Mouse (Mus musculus) stomach, embryonic 14.5 days (tissue): ENCODE data around the gene Tmem150b. TPM values are rescaled to one million over a fixed set of nuclear protein-coding genes. Genes with fewer than 3 reads are reported as not detected.

Experiments used
- ATAC-seq: fragments of 200-750 bp; cut with Nextera tagmentation; 2 replicates; pipeline ENCODE4 v1.8.0; 2017; ENCODE audit warnings: low read depth, moderate TSS enrichment; ENCODE audit not compliant: insufficient number of reproducible peaks, insufficient read depth, low FRiP score
- H3K27ac ChIP-seq: fragments of 300-500 bp; sonication (generic); 2 replicates; pipeline ENCODE4 v1.5.1; 2014; ENCODE audit warnings: mild to moderate bottlenecking, low read length, moderate library complexity, mixed read lengths
- H3K27me3 ChIP-seq: fragments of 300-500 bp; sonication (generic); 2 replicates; pipeline ENCODE4 v1.6.1; 2014; ENCODE audit warnings: low read length, control low read depth, mixed read lengths; ENCODE audit not compliant: control insufficient read depth, insufficient read depth
- H3K36me3 ChIP-seq: fragments of 300-500 bp; sonication (generic); 2 replicates; pipeline ENCODE4 v1.6.1; 2014; ENCODE audit warnings: mild to moderate bottlenecking, control low read depth, low read length, moderate library complexity, mixed read lengths; ENCODE audit not compliant: control insufficient read depth, insufficient read depth
- H3K4me1 ChIP-seq: fragments of 300-500 bp; sonication (generic); 2 replicates; pipeline ENCODE4 v1.6.1; 2014; ENCODE audit warnings: low read length, control low read depth, mixed read lengths; ENCODE audit not compliant: control insufficient read depth, insufficient read depth
- H3K4me2 ChIP-seq: fragments of 300-500 bp; sonication (generic); replicated peaks from 2 replicates; pipeline ENCODE4 v1.6.1; 2014; ENCODE audit warnings: low read depth, low read length, control low read depth
- H3K4me3 ChIP-seq: fragments of 300-500 bp; sonication (generic); 2 replicates; pipeline ENCODE4 v1.5.1; 2014; ENCODE audit warnings: low read depth, low read length, control low read depth
- H3K9ac ChIP-seq: fragments of 300-500 bp; sonication (generic); replicated peaks from 2 replicates; pipeline ENCODE4 v1.6.1; 2014; ENCODE audit warnings: low read depth, mild to moderate bottlenecking, control low read depth, low read length, moderate library complexity, mixed read lengths
- H3K9me3 ChIP-seq: fragments of 300-500 bp; sonication (generic); 2 replicates; pipeline ENCODE4 v1.6.1; 2016; ENCODE audit warnings: low read depth, low read length, control low read depth; ENCODE audit not compliant: control insufficient read depth
- WGBS: fragments of 180-500 bp; shearing (Covaris S2); extraction: QIAGEN DNeasy Blood & Tissue Kit; methylation state at CpG from one replicate; pipeline ENCODE4 v1.1.7; 2014; 5-methylcytosine and 5-hydroxymethylcytosine counted together
- polyA plus RNA-seq: library from polyadenylated mRNA; unstranded; fragments of >200 nt; fragmentation: Nextera tagmentation; extraction: Ambion mirVana; gene quantifications from 2 replicates; pipeline ENCODE4 v1.2.1, GENCODE M21; 2014

Gene Tmem150b
- polyA plus RNA-seq, 1 experiment from 2014 or later: 0.36 TPM

DNA sequence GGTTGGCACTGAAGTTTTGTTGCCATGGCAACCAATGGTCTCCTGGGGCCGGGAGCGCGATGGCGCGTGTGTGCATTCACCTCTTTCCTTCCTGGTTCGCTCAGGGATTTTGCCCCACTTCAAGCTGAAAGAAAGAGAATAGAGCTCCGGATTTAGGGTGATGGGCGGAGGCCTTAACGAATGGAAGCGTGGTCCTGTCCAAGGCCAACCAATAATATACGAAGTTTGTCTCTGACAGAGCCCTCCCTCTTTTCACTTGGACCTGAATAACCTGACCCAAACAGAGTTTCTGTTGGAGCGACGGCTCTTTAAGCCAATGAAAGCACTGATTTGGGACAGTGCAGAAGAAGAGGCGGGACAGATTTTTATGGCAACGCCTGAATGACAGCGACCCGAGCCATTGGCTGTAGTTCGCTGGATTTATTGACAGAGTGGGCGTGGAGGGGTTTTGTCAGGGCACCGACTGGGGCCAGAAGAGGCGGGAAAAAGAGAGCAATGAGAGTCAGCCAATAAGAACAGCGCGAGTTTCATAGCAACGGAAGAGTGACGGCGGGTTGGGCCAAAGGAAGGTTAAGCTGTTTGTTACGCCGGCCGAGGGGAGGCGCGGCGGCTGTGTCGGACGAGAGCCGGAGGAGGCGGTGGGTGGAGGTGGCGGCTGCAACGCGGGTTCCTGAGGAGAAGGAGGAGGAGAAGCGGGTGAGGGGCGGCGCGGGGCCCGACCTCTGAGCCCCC lies 14.7 kb upstream of the Tmem150b start, which contains the start of gene Kmt5c:
Kmt5c (plus strand) TSS at position 572 of the 732 bp plus-strand sequence.
- under 1% methylated on average over 36 of the region's 44 CpGs for WGBS
- peak within 1 kb of the TSS; percentile 64 for H3K4me3 ChIP-seq
- peak; percentile 96 for ATAC-seq
- no peaks in the 10 kb centered on the region for H3K27me3 ChIP-seq
- peak within 1 kb of the TSS; percentile 62 for H3K4me2 ChIP-seq
- H3K9ac ChIP-seq: peak within 1 kb of the TSS; percentile 73
- peak within 1 kb of the TSS; percentile 90 for H3K27ac ChIP-seq
- H3K4me1 ChIP-seq: peaks cover 20% of the 10 kb centered on the region
- H3K36me3 ChIP-seq: peaks cover 8% of the 10 kb centered on the region
- H3K9me3 ChIP-seq: no peaks in the 10 kb centered on the region

DNA sequence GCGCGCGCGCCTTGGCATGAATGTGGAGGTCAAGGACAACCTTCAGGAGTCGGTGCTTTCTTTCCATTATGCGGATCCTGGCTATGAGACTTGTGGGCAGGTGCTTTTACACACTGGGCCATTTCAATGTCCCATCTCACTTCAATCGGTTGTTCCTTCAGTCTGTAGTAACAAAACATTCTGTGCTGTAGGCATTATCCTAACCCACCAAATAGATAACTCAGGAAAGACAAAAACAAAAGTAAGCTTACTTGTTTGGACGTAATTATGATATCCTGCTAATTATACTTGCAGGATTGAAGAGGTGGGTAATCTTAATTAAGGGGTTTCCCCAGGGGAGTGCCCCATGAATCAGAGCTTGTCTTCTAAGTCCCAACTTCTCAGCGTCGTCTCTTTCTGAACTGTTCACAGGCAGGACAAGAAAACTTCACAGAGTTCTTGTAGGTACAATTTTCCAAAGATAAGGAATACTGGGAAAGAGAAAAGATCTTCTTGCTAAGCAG lies 14.0 kb upstream of the Tmem150b start:
- Histone ChIP-seq H3K4me1 (peaks cover 20% of the 10 kb centered on the region), H3K9me3 (no peaks in the 10 kb centered on the region), H3K9ac (no peak overlapping the region), H3K27ac (peak overlapping the region; percentile 6; the same call in 1 of the 2 replicates), H3K4me2 (peak overlapping the region; percentile 36), H3K4me3 (peak overlapping the region; percentile 15), H3K36me3 (peaks cover 5% of the 10 kb centered on the region; the same call in 1 of the 2 replicates), H3K27me3 (no peaks in the 10 kb centered on the region)
- 44% methylated on average over 10 of the region's 10 CpGs for WGBS
- no peak for ATAC-seq

DNA sequence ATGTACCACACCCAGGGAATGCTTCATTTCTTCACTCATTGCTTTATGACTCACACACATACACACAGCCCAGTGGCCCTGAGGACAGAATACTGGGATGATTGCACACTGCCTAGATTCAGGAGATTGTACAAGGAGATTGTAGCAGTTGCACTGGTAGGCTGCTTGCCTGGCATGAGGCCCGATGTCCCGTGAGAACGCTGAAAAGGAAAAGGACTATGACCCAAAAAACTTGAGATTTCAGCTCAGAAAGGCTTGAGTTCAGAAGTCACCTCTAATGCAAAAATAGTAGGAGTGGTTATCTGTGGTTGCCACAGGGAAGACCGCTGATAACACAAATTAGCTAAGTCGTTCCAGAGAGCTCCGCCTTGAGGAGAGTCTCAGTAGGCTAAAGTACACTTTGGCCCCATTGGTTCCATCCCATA lies 7.9 kb upstream of the Tmem150b start:
- Histone ChIP-seq H3K4me1 (no peaks in the 10 kb centered on the region), H3K27ac (no peak overlapping the region), H3K9ac (no peak overlapping the region), H3K27me3 (no peaks in the 10 kb centered on the region), H3K4me3 (no peak overlapping the region), H3K9me3 (no peaks in the 10 kb centered on the region), H3K4me2 (no peak overlapping the region), H3K36me3 (no peaks in the 10 kb centered on the region)
- ATAC-seq: no peak
- WGBS: 53% methylated on average over 6 of the region's 6 CpGs

DNA sequence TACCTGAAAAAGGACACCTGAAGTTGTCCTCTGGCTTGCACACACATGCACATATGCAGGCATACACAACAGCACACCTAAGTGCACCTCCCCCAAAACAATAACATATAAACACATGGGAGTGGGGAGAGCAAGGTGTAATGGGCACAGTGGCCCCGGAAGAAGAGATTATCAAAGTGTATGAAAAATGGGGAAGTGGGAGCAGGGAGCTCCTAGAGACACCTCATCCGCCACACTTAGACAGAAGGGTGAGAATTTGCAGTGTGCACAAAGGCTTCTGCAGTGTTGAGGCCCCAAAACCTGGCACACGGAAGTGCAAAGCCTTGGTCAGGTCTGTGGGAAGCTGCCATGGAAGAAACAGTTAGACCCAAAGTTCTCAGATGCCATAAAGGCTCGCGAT lies 6.0 kb upstream of the Tmem150b start:
- Histone ChIP-seq H3K27me3 (no peaks in the 10 kb centered on the region), H3K4me3 (no peak overlapping the region), H3K36me3 (no peaks in the 10 kb centered on the region), H3K27ac (no peak overlapping the region), H3K9ac (no peak overlapping the region), H3K4me1 (no peaks in the 10 kb centered on the region), H3K9me3 (no peaks in the 10 kb centered on the region), H3K4me2 (no peak overlapping the region)
- ATAC-seq: no peak
- WGBS: 75% methylated on average over 5 of the region's 5 CpGs

DNA sequence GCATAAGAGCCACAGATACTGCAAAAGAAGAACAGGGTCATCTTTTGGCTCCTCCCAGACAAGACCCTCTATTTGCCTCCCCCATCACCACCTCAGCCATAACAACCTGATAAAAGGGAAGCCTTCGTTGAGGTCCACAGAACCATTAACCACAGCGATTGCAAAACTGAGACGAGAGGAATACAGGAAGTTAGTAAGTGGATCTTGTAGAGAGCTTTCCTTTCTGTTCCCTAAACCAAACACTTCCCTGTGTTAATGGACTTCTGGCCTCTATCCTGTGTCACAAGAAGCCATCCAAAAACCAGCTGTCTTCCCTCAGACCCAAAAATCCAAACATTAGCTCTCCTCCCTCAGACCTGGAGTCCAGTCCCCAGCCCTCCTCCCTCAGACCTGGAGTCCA lies 690 bp downstream of the Tmem150b start:
- WGBS: 29% methylated on average over 3 of the region's 3 CpGs
- Histone ChIP-seq H3K9ac (no peak overlapping the region), H3K9me3 (no peaks in the 10 kb centered on the region), H3K4me1 (0 out of 2 replicates have a peak, but pooled peaks cover 7% of the 10 kb centered on the region), H3K36me3 (no peaks in the 10 kb centered on the region), H3K4me3 (no peak overlapping the region), H3K27ac (peak overlapping the region; percentile 69; the same call in 1 of the 2 replicates), H3K27me3 (no peaks in the 10 kb centered on the region), H3K4me2 (peak overlapping the region; percentile 32)
- peak; percentile 51; the same call in 1 of the 2 replicates for ATAC-seq

DNA sequence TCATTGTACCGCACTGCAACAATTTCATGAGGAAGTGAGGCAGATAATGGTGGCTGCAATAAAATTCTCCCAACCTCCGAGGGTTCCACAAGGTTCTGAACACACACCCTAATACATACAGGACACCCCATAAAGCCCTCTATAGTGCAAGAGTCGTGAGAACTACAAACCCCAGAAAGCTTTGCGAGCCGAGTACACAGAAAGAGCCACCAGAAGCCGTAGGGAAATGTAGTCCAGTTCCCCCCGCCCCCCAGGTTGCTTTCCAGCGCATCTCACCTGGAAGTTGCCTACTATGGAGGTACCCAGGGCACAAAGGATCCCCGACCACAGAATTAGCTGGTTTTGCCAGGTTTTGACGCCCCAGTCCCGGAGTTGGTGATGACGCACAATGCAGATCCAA lies 1.5 kb downstream of the Tmem150b start:
- Histone ChIP-seq H3K27ac (0 out of 2 replicates have a peak overlapping the region, but pooled peaks have one; percentile 69), H3K9me3 (no peaks in the 10 kb centered on the region), H3K4me3 (peak overlapping the region; percentile 13; the same call in 1 of the 2 replicates), H3K36me3 (no peaks in the 10 kb centered on the region), H3K27me3 (no peaks in the 10 kb centered on the region), H3K4me2 (peak overlapping the region; percentile 32), H3K9ac (no peak overlapping the region), H3K4me1 (0 out of 2 replicates have a peak, but pooled peaks cover 7% of the 10 kb centered on the region)
- peak; percentile 56; the same call in 1 of the 2 replicates for ATAC-seq
- WGBS: 37% methylated on average over 12 of the region's 12 CpGs

DNA sequence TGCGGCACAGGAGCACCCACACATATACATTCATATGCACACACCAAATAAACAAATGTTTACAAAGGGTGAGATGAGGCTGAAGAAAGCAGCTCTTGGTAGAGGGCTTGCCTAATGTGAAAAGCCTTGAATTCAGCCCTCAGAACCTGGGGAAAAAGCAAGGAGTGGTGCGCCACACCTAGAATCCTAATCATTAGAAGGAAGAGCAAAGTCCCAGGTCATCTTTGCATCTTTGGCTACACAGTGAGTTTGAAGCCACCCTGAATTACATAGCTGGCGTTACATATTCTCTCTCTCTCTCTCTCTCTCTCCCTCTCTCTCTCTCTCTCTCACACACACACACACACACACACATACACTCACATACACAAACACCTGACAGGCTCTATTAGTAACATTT lies 5.8 kb downstream of the Tmem150b start:
- H3K4me3 ChIP-seq: no peak overlapping the region
- H3K9ac ChIP-seq: no peak overlapping the region
- 92% methylated on average over 3 of the region's 3 CpGs for WGBS
- peaks cover 6% of the 10 kb centered on the region; the same call in 1 of the 2 replicates for H3K36me3 ChIP-seq
- 0 out of 2 replicates have a peak, but pooled peaks cover 6% of the 10 kb centered on the region for H3K4me1 ChIP-seq
- no peaks in the 10 kb centered on the region for H3K9me3 ChIP-seq
- ATAC-seq: no peak
- H3K27me3 ChIP-seq: no peaks in the 10 kb centered on the region
- H3K4me2 ChIP-seq: no peak overlapping the region
- H3K27ac ChIP-seq: no peak overlapping the region

DNA sequence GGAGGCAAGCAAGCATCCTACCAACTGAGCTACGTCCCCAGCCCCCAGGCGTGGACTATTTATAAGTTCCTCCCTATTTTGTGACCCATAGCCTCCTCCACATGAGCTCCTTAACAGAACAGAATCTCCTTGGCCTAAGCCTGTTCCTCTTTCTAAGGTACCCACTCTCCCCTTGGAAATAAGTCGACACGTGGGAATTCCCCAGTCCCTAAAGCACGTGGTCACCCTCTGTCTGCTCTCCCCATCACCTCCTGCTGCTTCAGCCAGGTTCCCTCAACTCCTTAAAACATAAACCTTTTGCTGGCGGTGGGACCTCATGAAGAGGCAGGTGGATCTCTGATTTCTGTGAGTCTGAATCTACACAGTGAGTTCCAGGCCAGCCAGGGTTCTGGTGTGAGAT lies 8.1 kb downstream of the Tmem150b start:
- H3K36me3 ChIP-seq: peaks cover 23% of the 10 kb centered on the region

More for the DNA sequence above, 8.1 kb downstream of the Tmem150b start:
- Histone ChIP-seq H3K27ac (no peak overlapping the region), H3K9ac (no peak overlapping the region), H3K27me3 (no peaks in the 10 kb centered on the region), H3K4me1 (no peaks in the 10 kb centered on the region), H3K9me3 (no peaks in the 10 kb centered on the region), H3K4me2 (no peak overlapping the region), H3K4me3 (no peak overlapping the region)
- 66% methylated on average over 6 of the region's 6 CpGs for WGBS
- ATAC-seq: no peak
